Mouse (Mus musculus): ENCODE measurements around the gene Samm50. TPM values are rescaled to one million over a fixed set of nuclear protein-coding genes. Genes with fewer than 3 reads are reported as not detected.

The Samm50 gene
- total and polyA plus RNA-seq, 3 experiments, result 55.3 to 132 (median 79.3) TPM

DNA sequence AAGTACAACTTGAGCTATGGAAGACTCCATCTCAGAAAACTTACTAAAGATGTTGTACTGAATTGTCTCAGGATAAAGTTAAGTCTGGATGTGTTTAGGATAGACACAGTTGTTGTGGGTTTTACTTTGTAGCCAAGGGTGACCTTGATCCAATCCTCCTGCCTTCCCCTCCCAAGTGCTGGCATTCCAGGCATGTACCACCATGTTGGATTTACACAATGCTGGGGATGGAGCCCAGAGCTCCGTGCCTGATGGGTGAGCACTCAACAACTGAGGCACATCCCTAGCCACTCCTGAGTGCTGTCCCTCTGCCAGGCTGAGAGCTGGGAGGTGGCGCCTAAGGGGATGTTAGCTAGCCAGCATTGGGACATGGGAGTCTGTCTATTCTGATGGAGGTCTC, 23.2 kb downstream of the Samm50 start:
- H3K36me3 ChIP-seq (replicated peaks in 1 of 2; ENCODE audit: control insufficient read depth in 1 of 2, insufficient read depth in 1 of 2, low read length in 1 of 2), result peaks cover 34 to 48% of the 10 kb centered on the region in 2 experiments

DNA sequence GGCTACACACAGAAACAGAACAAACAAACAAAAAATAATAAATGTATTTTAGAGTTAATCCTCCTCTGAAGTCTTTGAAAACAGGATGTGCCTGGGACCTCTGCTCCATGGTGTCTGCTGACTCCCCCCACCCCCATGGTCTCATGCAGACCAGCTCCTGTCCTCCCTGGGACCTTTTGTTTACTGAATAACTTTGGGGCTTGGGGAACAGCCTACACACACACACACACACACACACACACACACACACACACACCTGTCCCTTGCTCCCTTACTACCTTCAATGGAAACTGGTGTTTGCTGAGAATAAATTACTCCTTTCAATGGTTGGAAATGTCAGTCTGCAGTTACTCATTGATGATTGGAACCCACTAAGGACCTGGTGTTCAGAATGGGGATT, 24.0 kb downstream of the Samm50 start:
- DNase-seq (ENCODE audit: extremely low read depth), result no peak
- Histone ChIP-seq H3K36me3 (replicated peaks in 1 of 2; ENCODE audit: control insufficient read depth in 1 of 2, insufficient read depth in 1 of 2, low read length in 1 of 2) (peaks cover 26 to 40% of the 10 kb centered on the region in 2 experiments), H3K27me3 (replicated peaks) (no peaks in the 10 kb centered on the region), H3K4me2 (ENCODE audit: insufficient read depth, low read depth, poor library complexity, severe bottlenecking) (no peak overlapping the region), H3K27ac (ENCODE audit: insufficient read depth, low read depth) (no peak overlapping the region), H3K79me2 (replicated peaks; ENCODE audit: control insufficient read depth, extremely low read depth, insufficient read depth, poor library complexity, severe bottlenecking) (no peaks in the 10 kb centered on the region), H3K9me3 (replicated peaks; ENCODE audit: low read length) (peaks cover 2% of the 10 kb centered on the region), H3K4me3 (replicated peaks in 1 of 3; ENCODE audit: low read depth in 2 of 3, low read length in 2 of 3, poor library complexity in 1 of 3) (no peak overlapping the region), H3K9ac (ENCODE audit: insufficient read depth, low read depth) (no peak overlapping the region), H3K4me1 (ENCODE audit: control insufficient read depth in 1 of 2, insufficient read depth in 2 of 2) (peaks cover 24 to 70% of the 10 kb centered on the region in 2 experiments)
- dilution Hi-C loops (cut with MboI; ENCODE audit: extremely low pct_ligation_motif_present, extremely low pct_unique_long_range_greater_than_20kb, low sequenced_read_pairs) (no loop called here), in situ Hi-C loops (cut with MboI; ENCODE audit: low pct_ligation_motif_present, low pct_unique_long_range_greater_than_20kb, low sequenced_read_pairs) (no loop called here)
- TF ChIP-seq ZC3H11A (IDR thresholded peaks at IDR 0.05; ENCODE audit: low read depth, low read length) (no peak), POLR2A (IDR thresholded peaks at IDR 0.05; ENCODE audit: low read depth, low read length) (no peak), TBP (conservative IDR thresholded peaks at IDR 0.05; ENCODE audit: low read depth, low read length) (no peak), MXI1 (IDR thresholded peaks at IDR 0.05; ENCODE audit: low read depth, low read length) (no peak), ZMIZ1 (IDR thresholded peaks at IDR 0.05; ENCODE audit: low read depth, low read length) (no peak), IRF4 (IDR thresholded peaks at IDR 0.05; ENCODE audit: low read depth, low read length) (no peak), CHD1 (IDR thresholded peaks at IDR 0.05; ENCODE audit: low read depth, low read length) (no peak), USF2 (conservative IDR thresholded peaks at IDR 0.05; ENCODE audit: low read depth, low read length) (no peak), ZKSCAN1 (IDR thresholded peaks at IDR 0.05; ENCODE audit: borderline replicate concordance, low read depth, low read length) (no peak)

More for the DNA sequence above, 23.2 kb downstream of the Samm50 start:
- in situ Hi-C loops (cut with MboI; ENCODE audit: low pct_ligation_motif_present, low pct_unique_long_range_greater_than_20kb, low sequenced_read_pairs), result no loop called here
- H3K4me2 ChIP-seq (ENCODE audit: insufficient read depth, low read depth, poor library complexity, severe bottlenecking), result no peak overlapping the region
- no peak overlapping the region for H3K4me3 ChIP-seq (replicated peaks in 1 of 3; ENCODE audit: low read depth in 2 of 3, low read length in 2 of 3, poor library complexity in 1 of 3)
- dilution Hi-C loops (cut with MboI; ENCODE audit: extremely low pct_ligation_motif_present, extremely low pct_unique_long_range_greater_than_20kb, low sequenced_read_pairs), result no loop called here
- H3K9ac ChIP-seq (ENCODE audit: insufficient read depth, low read depth), result no peak overlapping the region
- DNase-seq (ENCODE audit: extremely low read depth), result no peak
- no peaks in the 10 kb centered on the region for H3K27me3 ChIP-seq (replicated peaks)
- TF ChIP-seq POLR2A (IDR thresholded peaks at IDR 0.05; ENCODE audit: low read depth, low read length) (no peak), GABPA (IDR thresholded peaks at IDR 0.05; ENCODE audit: insufficient replicate concordance, low read depth, low read length) (no peak), USF1 (IDR thresholded peaks at IDR 0.05; ENCODE audit: low read depth, low read length) (no peak)
- H3K79me2 ChIP-seq (replicated peaks; ENCODE audit: control insufficient read depth, extremely low read depth, insufficient read depth, poor library complexity, severe bottlenecking), result no peaks in the 10 kb centered on the region
- no peak overlapping the region for H3K27ac ChIP-seq (ENCODE audit: insufficient read depth, low read depth)
- no peaks in the 10 kb centered on the region for H3K9me3 ChIP-seq (replicated peaks; ENCODE audit: low read length)
- H3K4me1 ChIP-seq (ENCODE audit: control insufficient read depth in 1 of 2, insufficient read depth in 2 of 2), result peaks cover 24 to 70% of the 10 kb centered on the region in 2 experiments

DNA sequence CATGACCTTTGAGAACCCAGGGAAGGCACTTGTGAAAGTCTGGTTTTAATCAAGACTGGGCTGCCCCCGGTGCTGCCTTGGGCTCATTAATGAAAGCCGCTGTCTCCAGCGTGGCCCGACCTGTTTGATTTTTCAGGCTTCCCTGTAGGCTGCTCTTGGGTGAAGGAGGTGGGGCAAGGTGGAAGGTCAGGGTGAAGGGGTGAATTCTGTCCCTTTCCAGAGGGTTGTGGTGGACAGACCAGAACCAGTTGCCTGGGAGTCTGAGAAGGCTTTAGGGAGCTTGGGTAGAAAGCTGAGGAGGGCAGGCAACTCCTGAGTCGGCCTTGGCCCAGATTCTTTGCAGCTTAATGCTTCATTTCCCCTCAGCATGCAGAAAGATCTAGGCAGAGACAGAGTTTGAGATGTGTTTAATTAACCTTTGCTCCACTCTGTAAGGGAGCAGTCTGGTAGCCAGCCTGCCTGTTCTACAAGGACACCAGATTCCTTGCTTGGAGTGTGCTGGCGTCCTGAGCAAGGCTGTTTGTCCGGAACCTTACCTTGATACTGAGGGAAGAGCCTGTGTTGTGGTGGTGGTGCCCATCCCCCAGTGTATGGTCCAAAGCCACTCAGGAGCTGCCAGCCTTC, 24.5 kb downstream of the Samm50 start:
- Histone ChIP-seq H3K27ac (ENCODE audit: insufficient read depth, low read depth) (no peak overlapping the region), H3K4me2 (ENCODE audit: insufficient read depth, low read depth, poor library complexity, severe bottlenecking) (no peak overlapping the region), H3K4me1 (ENCODE audit: control insufficient read depth in 1 of 2, insufficient read depth in 2 of 2) (peaks cover 24 to 66% of the 10 kb centered on the region in 2 experiments), H3K27me3 (replicated peaks) (no peaks in the 10 kb centered on the region), H3K79me2 (replicated peaks; ENCODE audit: control insufficient read depth, extremely low read depth, insufficient read depth, poor library complexity, severe bottlenecking) (no peaks in the 10 kb centered on the region), H3K9me3 (replicated peaks; ENCODE audit: low read length) (peaks cover 5% of the 10 kb centered on the region), H3K36me3 (replicated peaks in 1 of 2; ENCODE audit: control insufficient read depth in 1 of 2, insufficient read depth in 1 of 2, low read length in 1 of 2) (peaks cover 21 to 35% of the 10 kb centered on the region in 2 experiments), H3K9ac (ENCODE audit: insufficient read depth, low read depth) (no peak overlapping the region), H3K4me3 (replicated peaks in 1 of 3; ENCODE audit: low read depth in 2 of 3, low read length in 2 of 3, poor library complexity in 1 of 3) (no peak overlapping the region)
- dilution Hi-C loops (cut with MboI; ENCODE audit: extremely low pct_ligation_motif_present, extremely low pct_unique_long_range_greater_than_20kb, low sequenced_read_pairs) (no loop called here), in situ Hi-C loops (cut with MboI; ENCODE audit: low pct_ligation_motif_present, low pct_unique_long_range_greater_than_20kb, low sequenced_read_pairs) (no loop called here)
- TF ChIP-seq MYC (IDR thresholded peaks at IDR 0.05; ENCODE audit: low read depth, low read length) (no peak), MAFK (IDR thresholded peaks at IDR 0.05; ENCODE audit: insufficient replicate concordance, low read length) (no peak), MEF2A (IDR thresholded peaks at IDR 0.05; ENCODE audit: borderline replicate concordance, low read depth, low read length) (no peak), BHLHE40 (IDR thresholded peaks at IDR 0.05; ENCODE audit: low read depth, low read length) (no peak)
- DNase-seq (ENCODE audit: extremely low read depth), result no peak

Measured in CH12.LX (cell line).